Mouse (Mus musculus): ENCODE results near the gene Tenm2. TPM values are rescaled to one million over a fixed set of nuclear protein-coding genes. Genes with fewer than 3 reads are reported as not detected.

Gene Tenm2
- total and polyA plus RNA-seq, 3 experiments: not detected

GRCm38 (mm10) chr11:36663571-36663970 is 572.2 kb downstream of the Tenm2 start:
- Histone ChIP-seq H3K9me3 (replicated peaks; ENCODE audit: low read length) (peaks cover 72% of the 10 kb centered on the region), H3K4me1 (ENCODE audit: control insufficient read depth in 1 of 2, insufficient read depth in 2 of 2) (no peaks in the 10 kb centered on the region), H3K79me2 (replicated peaks; ENCODE audit: control insufficient read depth, extremely low read depth, insufficient read depth, poor library complexity, severe bottlenecking) (no peaks in the 10 kb centered on the region), H3K27ac (ENCODE audit: insufficient read depth, low read depth) (no peak overlapping the region), H3K36me3 (replicated peaks in 1 of 2; ENCODE audit: control insufficient read depth in 1 of 2, insufficient read depth in 1 of 2, low read length in 1 of 2) (no peaks in the 10 kb centered on the region), H3K4me3 (replicated peaks in 1 of 3; ENCODE audit: low read depth in 2 of 3, low read length in 2 of 3, poor library complexity in 1 of 3) (no peak overlapping the region), H3K9ac (ENCODE audit: insufficient read depth, low read depth) (no peak overlapping the region), H3K27me3 (replicated peaks) (no peaks in the 10 kb centered on the region), H3K4me2 (ENCODE audit: insufficient read depth, low read depth, poor library complexity, severe bottlenecking) (no peak overlapping the region)
- no peak for DNase-seq (ENCODE audit: extremely low read depth)
- in situ Hi-C loops (cut with MboI; ENCODE audit: low pct_ligation_motif_present, low pct_unique_long_range_greater_than_20kb, low sequenced_read_pairs): no loop called here
- dilution Hi-C loops (cut with MboI; ENCODE audit: extremely low pct_ligation_motif_present, extremely low pct_unique_long_range_greater_than_20kb, low sequenced_read_pairs): no loop called here
- TF ChIP-seq MEF2A (IDR thresholded peaks at IDR 0.05; ENCODE audit: borderline replicate concordance, low read depth, low read length) (no peak), SIN3A (IDR thresholded peaks at IDR 0.05; ENCODE audit: low read length) (no peak), TBP (conservative IDR thresholded peaks at IDR 0.05; ENCODE audit: low read depth, low read length) (no peak), ZMIZ1 (IDR thresholded peaks at IDR 0.05; ENCODE audit: low read depth, low read length) (no peak), NELFE (IDR thresholded peaks at IDR 0.05; ENCODE audit: low read depth, low read length) (no peak), POLR2AphosphoS2 (IDR thresholded peaks at IDR 0.05; ENCODE audit: low read depth, low read length) (no peak), ELF1 (IDR thresholded peaks at IDR 0.05; ENCODE audit: low read depth, low read length) (no peak), MAX (IDR thresholded peaks at IDR 0.05; ENCODE audit: low read length) (no peak), ZNF384 (IDR thresholded peaks at IDR 0.05; ENCODE audit: low read depth, low read length) (no peak), MAZ (IDR thresholded peaks at IDR 0.05; ENCODE audit: low read depth, low read length) (no peak), NRF1 (IDR thresholded peaks at IDR 0.05; ENCODE audit: low read depth, low read length) (no peak), CHD2 (IDR thresholded peaks at IDR 0.05; ENCODE audit: low read length) (no peak), ETS1 (conservative IDR thresholded peaks at IDR 0.05; ENCODE audit: low read depth, low read length) (no peak), ZC3H11A (IDR thresholded peaks at IDR 0.05; ENCODE audit: low read depth, low read length) (no peak), JUND (conservative IDR thresholded peaks at IDR 0.05; ENCODE audit: low read depth, low read length) (no peak), MAFK (IDR thresholded peaks at IDR 0.05; ENCODE audit: insufficient replicate concordance, low read length) (no peak), IRF4 (IDR thresholded peaks at IDR 0.05; ENCODE audit: low read depth, low read length) (no peak)

- in situ Hi-C loops (cut with MboI; ENCODE audit: low pct_ligation_motif_present, low pct_unique_long_range_greater_than_20kb, low sequenced_read_pairs): no loop called here
- H3K4me2 ChIP-seq (ENCODE audit: insufficient read depth, low read depth, poor library complexity, severe bottlenecking): no peak overlapping the region
These were observed 582.0 kb downstream of the Tenm2 start for GRCm38 (mm10) chr11:36653656-36654323.

More at GRCm38 (mm10) chr11:36653656-36654323, 582.0 kb downstream of the Tenm2 start:
- Histone ChIP-seq H3K36me3 (replicated peaks in 1 of 2; ENCODE audit: control insufficient read depth in 1 of 2, insufficient read depth in 1 of 2, low read length in 1 of 2) (no peaks in the 10 kb centered on the region), H3K9ac (ENCODE audit: insufficient read depth, low read depth) (no peak overlapping the region), H3K4me1 (ENCODE audit: control insufficient read depth in 1 of 2, insufficient read depth in 2 of 2) (no peaks in the 10 kb centered on the region), H3K27ac (ENCODE audit: insufficient read depth, low read depth) (no peak overlapping the region), H3K9me3 (replicated peaks; ENCODE audit: low read length) (peaks cover 62% of the 10 kb centered on the region), H3K79me2 (replicated peaks; ENCODE audit: control insufficient read depth, extremely low read depth, insufficient read depth, poor library complexity, severe bottlenecking) (no peaks in the 10 kb centered on the region), H3K27me3 (replicated peaks) (no peaks in the 10 kb centered on the region), H3K4me3 (replicated peaks in 1 of 3; ENCODE audit: low read depth in 2 of 3, low read length in 2 of 3, poor library complexity in 1 of 3) (no peak overlapping the region)
- TF ChIP-seq POLR2A (IDR thresholded peaks at IDR 0.05; ENCODE audit: low read depth, low read length) (no peak), ETS1 (conservative IDR thresholded peaks at IDR 0.05; ENCODE audit: low read depth, low read length) (no peak), MXI1 (IDR thresholded peaks at IDR 0.05; ENCODE audit: low read depth, low read length) (no peak), JUND (conservative IDR thresholded peaks at IDR 0.05; ENCODE audit: low read depth, low read length) (no peak), ZKSCAN1 (IDR thresholded peaks at IDR 0.05; ENCODE audit: borderline replicate concordance, low read depth, low read length) (no peak), PAX5 (IDR thresholded peaks at IDR 0.05; ENCODE audit: low read length) (no peak), NRF1 (IDR thresholded peaks at IDR 0.05; ENCODE audit: low read depth, low read length) (no peak), HCFC1 (IDR thresholded peaks at IDR 0.05; ENCODE audit: low read depth, low read length) (no peak), ZC3H11A (IDR thresholded peaks at IDR 0.05; ENCODE audit: low read depth, low read length) (no peak), CTCF (conservative IDR thresholded peaks at IDR 0.05 in 1 of 2, IDR thresholded peaks at IDR 0.05 in 1 of 2; ENCODE audit: low read depth in 2 of 2, low read length in 2 of 2) (no peak), SIN3A (IDR thresholded peaks at IDR 0.05; ENCODE audit: low read length) (no peak)
- dilution Hi-C loops (cut with MboI; ENCODE audit: extremely low pct_ligation_motif_present, extremely low pct_unique_long_range_greater_than_20kb, low sequenced_read_pairs): no loop called here
- no peak for DNase-seq (ENCODE audit: extremely low read depth)
